Mouse (Mus musculus): ENCODE results near the gene Prdx6b. TPM values are rescaled to one million over a fixed set of nuclear protein-coding genes. Genes with fewer than 3 reads are reported as not detected.

The Prdx6b gene
- polyA plus RNA-seq, 1 experiment from 2014 or later, result not detected

DNA sequence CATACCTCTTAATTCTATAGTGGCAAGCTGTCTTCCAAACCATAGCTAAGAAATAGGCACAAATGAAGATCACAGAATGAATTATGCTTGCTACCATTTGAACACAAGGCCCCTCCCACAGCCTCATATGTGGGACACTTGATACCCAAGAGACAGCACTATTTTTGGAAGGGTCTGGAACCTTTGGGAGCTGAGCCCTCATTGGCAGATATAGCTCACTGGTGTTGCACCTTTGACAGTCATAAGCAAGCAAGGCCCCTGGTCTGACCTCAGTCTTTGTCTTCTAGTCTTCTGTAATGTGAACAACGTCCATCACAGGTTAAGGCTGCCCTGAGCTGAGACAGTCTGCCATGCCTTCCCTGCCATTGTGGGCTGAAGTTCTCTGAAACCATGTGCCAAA, 20.8 kb upstream of the Prdx6b start:
- 69% methylated on average over 1 of the region's 1 CpGs for WGBS
- H3K4me1 ChIP-seq (ENCODE audit: insufficient read depth, low read depth, low read length), result no peaks in the 10 kb centered on the region
- H3K27me3 ChIP-seq (replicated peaks; ENCODE audit: insufficient read depth, low read length), result no peaks in the 10 kb centered on the region
- no peaks in the 10 kb centered on the region for H3K9me3 ChIP-seq (ENCODE audit: low read length)
- DNase-seq (ENCODE audit: low spot score) (no peak), ATAC-seq (no peak)
- H3K27ac ChIP-seq (ENCODE audit: low read length), result no peak overlapping the region
- no peak overlapping the region for H3K9ac ChIP-seq (replicated peaks; ENCODE audit: low read depth)
- TF ChIP-seq EP300 (IDR thresholded peaks at IDR 0.05) (no peak), CTCF (IDR thresholded peaks at IDR 0.05) (no peak)
- H3K36me3 ChIP-seq (ENCODE audit: insufficient read depth, low read length), result no peaks in the 10 kb centered on the region
- no peak overlapping the region for H3K4me3 ChIP-seq (ENCODE audit: low read depth, low read length)
- H3K4me2 ChIP-seq (replicated peaks; ENCODE audit: low read depth, low read length), result no peak overlapping the region

DNA sequence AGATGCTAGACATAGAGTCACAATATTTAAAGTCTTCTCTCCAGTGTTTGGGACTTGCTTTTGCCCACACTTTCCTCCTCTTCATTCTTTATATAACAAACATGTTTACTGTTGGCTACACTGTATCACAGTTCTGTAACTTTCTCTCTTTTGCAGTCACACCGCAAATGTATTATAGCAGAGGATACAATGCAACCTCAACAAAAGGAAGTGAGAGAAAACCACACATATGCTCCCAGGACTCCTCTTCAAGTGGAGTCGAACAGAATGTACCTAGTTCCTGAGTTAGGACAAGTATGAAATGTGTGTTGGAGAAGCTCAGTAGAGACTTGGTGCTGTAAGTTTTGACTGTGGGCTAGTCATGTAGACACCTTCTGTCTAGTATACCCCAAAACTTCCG, 19.2 kb upstream of the Prdx6b start:
- Histone ChIP-seq H3K9me3 (ENCODE audit: low read length) (no peaks in the 10 kb centered on the region), H3K4me3 (ENCODE audit: low read depth, low read length) (no peak overlapping the region), H3K4me2 (replicated peaks; ENCODE audit: low read depth, low read length) (no peak overlapping the region), H3K9ac (replicated peaks; ENCODE audit: low read depth) (no peak overlapping the region), H3K36me3 (ENCODE audit: insufficient read depth, low read length) (no peaks in the 10 kb centered on the region), H3K4me1 (ENCODE audit: insufficient read depth, low read depth, low read length) (no peaks in the 10 kb centered on the region), H3K27ac (ENCODE audit: low read length) (no peak overlapping the region), H3K27me3 (replicated peaks; ENCODE audit: insufficient read depth, low read length) (no peaks in the 10 kb centered on the region)
- TF ChIP-seq EP300 (IDR thresholded peaks at IDR 0.05), result no peak
- no peak for TF ChIP-seq CTCF (IDR thresholded peaks at IDR 0.05)
- WGBS, result 81% methylated on average over 3 of the region's 3 CpGs
- DNase-seq (ENCODE audit: low spot score) (no peak), ATAC-seq (no peak)

- Histone ChIP-seq H3K9me3 (ENCODE audit: low read length) (no peaks in the 10 kb centered on the region), H3K36me3 (ENCODE audit: insufficient read depth, low read length) (no peaks in the 10 kb centered on the region), H3K27me3 (replicated peaks; ENCODE audit: insufficient read depth, low read length) (no peaks in the 10 kb centered on the region), H3K27ac (ENCODE audit: low read length) (no peak overlapping the region), H3K4me3 (ENCODE audit: low read depth, low read length) (no peak overlapping the region), H3K4me2 (replicated peaks; ENCODE audit: low read depth, low read length) (no peak overlapping the region), H3K9ac (replicated peaks; ENCODE audit: low read depth) (no peak overlapping the region), H3K4me1 (ENCODE audit: insufficient read depth, low read depth, low read length) (no peaks in the 10 kb centered on the region)
- WGBS, result 69% methylated on average over 4 of the region's 4 CpGs
- TF ChIP-seq EP300 (IDR thresholded peaks at IDR 0.05) (no peak), CTCF (IDR thresholded peaks at IDR 0.05) (no peak)
- ATAC-seq (no peak), DNase-seq (ENCODE audit: low spot score) (no peak)
Measured at GRCm38 (mm10) chr2:80273763-80274162, 18.5 kb upstream of the Prdx6b start.

GRCm38 (mm10) chr2:80275136-80275535, 17.1 kb upstream of the Prdx6b start:
- peak; percentile 36 for DNase-seq (ENCODE audit: low spot score)
- Histone ChIP-seq H3K9me3 (ENCODE audit: low read length) (no peaks in the 10 kb centered on the region), H3K27me3 (replicated peaks; ENCODE audit: insufficient read depth, low read length) (no peaks in the 10 kb centered on the region), H3K9ac (replicated peaks; ENCODE audit: low read depth) (no peak overlapping the region), H3K4me1 (ENCODE audit: insufficient read depth, low read depth, low read length) (no peaks in the 10 kb centered on the region), H3K27ac (ENCODE audit: low read length) (no peak overlapping the region), H3K4me2 (replicated peaks; ENCODE audit: low read depth, low read length) (no peak overlapping the region), H3K36me3 (ENCODE audit: insufficient read depth, low read length) (no peaks in the 10 kb centered on the region), H3K4me3 (ENCODE audit: low read depth, low read length) (no peak overlapping the region)
- 46% methylated on average over 2 of the region's 2 CpGs for WGBS
- TF ChIP-seq EP300 (IDR thresholded peaks at IDR 0.05) (no peak), CTCF (IDR thresholded peaks at IDR 0.05) (peak; percentile 67)
- ATAC-seq, result no peak

DNA sequence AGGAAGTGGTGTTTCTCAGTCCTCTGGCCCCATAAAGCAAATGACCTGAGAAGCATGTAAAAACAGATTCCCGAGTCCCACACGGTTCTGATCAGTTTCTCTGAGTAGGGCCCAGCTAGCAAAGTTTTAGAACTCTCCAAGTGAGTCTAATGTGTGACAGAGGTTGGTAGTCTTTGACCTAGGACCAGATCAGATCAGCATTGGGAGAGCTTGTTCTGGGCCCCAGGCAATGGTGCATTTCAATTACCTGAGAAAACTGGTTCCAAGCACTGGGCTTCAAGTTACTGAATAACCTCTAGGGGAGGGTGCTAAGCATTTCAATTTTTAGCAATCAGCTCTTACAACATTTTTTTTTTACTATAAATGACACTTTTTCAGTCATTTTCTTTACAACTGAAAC, 10.1 kb upstream of the Prdx6b start:
- no peak for TF ChIP-seq EP300 (IDR thresholded peaks at IDR 0.05)
- no peak for TF ChIP-seq CTCF (IDR thresholded peaks at IDR 0.05)
- H3K27me3 ChIP-seq (replicated peaks; ENCODE audit: insufficient read depth, low read length), result no peaks in the 10 kb centered on the region
- H3K36me3 ChIP-seq (ENCODE audit: insufficient read depth, low read length), result no peaks in the 10 kb centered on the region
- 68% methylated on average over 2 of the region's 2 CpGs for WGBS
- DNase-seq (ENCODE audit: low spot score) (no peak), ATAC-seq (no peak)
- H3K4me2 ChIP-seq (replicated peaks; ENCODE audit: low read depth, low read length), result no peak overlapping the region
- no peaks in the 10 kb centered on the region for H3K9me3 ChIP-seq (ENCODE audit: low read length)
- H3K4me3 ChIP-seq (ENCODE audit: low read depth, low read length), result no peak overlapping the region
- H3K27ac ChIP-seq (ENCODE audit: low read length), result no peak overlapping the region
- no peak overlapping the region for H3K9ac ChIP-seq (replicated peaks; ENCODE audit: low read depth)
- no peaks in the 10 kb centered on the region for H3K4me1 ChIP-seq (ENCODE audit: insufficient read depth, low read depth, low read length)

DNA sequence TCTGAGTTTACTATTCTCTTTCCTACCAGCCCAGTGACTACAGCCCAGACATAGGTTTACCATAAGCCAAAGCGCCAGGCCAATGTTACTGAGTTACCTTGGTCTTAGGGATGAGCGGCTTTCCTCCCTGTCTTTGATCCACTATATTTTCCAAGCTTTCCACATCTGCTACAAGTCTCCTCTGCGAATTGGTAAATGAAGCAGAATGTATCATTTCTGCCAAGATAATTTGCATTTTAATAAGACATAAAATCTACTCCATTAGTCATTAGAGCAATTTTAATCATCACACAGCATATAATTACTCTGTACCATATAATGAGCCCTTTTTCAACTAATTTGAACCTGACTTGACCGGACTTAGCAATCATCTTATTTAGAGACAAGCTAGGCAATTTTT, 5.9 kb upstream of the Prdx6b start:
- no peak overlapping the region for H3K27ac ChIP-seq (ENCODE audit: low read length)
- H3K9ac ChIP-seq (replicated peaks; ENCODE audit: low read depth), result no peak overlapping the region
- no peak for ATAC-seq
- no peak for DNase-seq (ENCODE audit: low spot score)
- 89% methylated on average over 4 of the region's 4 CpGs for WGBS
- TF ChIP-seq CTCF (IDR thresholded peaks at IDR 0.05) (no peak), EP300 (IDR thresholded peaks at IDR 0.05) (no peak)
- no peak overlapping the region for H3K4me2 ChIP-seq (replicated peaks; ENCODE audit: low read depth, low read length)
- H3K4me1 ChIP-seq (ENCODE audit: insufficient read depth, low read depth, low read length), result no peaks in the 10 kb centered on the region
- no peak overlapping the region for H3K4me3 ChIP-seq (ENCODE audit: low read depth, low read length)
- no peaks in the 10 kb centered on the region for H3K36me3 ChIP-seq (ENCODE audit: insufficient read depth, low read length)
- H3K9me3 ChIP-seq (ENCODE audit: low read length), result no peaks in the 10 kb centered on the region
- H3K27me3 ChIP-seq (replicated peaks; ENCODE audit: insufficient read depth, low read length), result no peaks in the 10 kb centered on the region

DNA sequence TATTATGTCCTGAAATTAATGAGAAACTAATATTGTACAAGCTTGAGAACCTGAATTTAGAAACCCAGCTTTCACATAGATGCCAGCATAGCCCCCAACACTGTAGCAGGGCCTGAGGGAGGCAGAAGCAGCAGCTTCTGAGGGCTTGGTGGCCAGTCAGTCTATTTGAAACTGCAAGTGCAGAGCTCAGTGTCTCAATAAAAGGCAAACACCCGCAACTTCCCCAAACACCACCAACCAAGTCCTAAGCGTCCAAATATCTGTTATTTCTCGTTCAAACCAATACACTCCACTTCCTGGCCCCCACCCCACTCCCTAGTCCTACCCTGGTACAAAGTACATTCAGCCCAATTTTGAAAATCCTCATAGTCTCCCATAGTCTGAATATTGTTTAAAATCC, 6.1 kb downstream of the Prdx6b start:
- H3K36me3 ChIP-seq (ENCODE audit: insufficient read depth, low read length), result no peaks in the 10 kb centered on the region
- WGBS, result 52% methylated on average over 3 of the region's 3 CpGs
- TF ChIP-seq EP300 (IDR thresholded peaks at IDR 0.05) (no peak), CTCF (IDR thresholded peaks at IDR 0.05) (no peak)

More for the DNA sequence above, 6.1 kb downstream of the Prdx6b start:
- Histone ChIP-seq H3K4me1 (ENCODE audit: insufficient read depth, low read depth, low read length) (no peaks in the 10 kb centered on the region), H3K27me3 (replicated peaks; ENCODE audit: insufficient read depth, low read length) (no peaks in the 10 kb centered on the region), H3K4me2 (replicated peaks; ENCODE audit: low read depth, low read length) (no peak overlapping the region), H3K4me3 (ENCODE audit: low read depth, low read length) (no peak overlapping the region), H3K9me3 (ENCODE audit: low read length) (no peaks in the 10 kb centered on the region), H3K27ac (ENCODE audit: low read length) (no peak overlapping the region), H3K9ac (replicated peaks; ENCODE audit: low read depth) (no peak overlapping the region)
- ATAC-seq (no peak), DNase-seq (ENCODE audit: low spot score) (no peak)

Data from lung, postnatal 0 days (tissue).